Mouse (Mus musculus) cerebellum, adult 2 months (tissue): ENCODE results near the gene Rabif. TPM values are rescaled to one million over a fixed set of nuclear protein-coding genes. Genes with fewer than 3 reads are reported as not detected.
A peak's percentile ranks its signal among the peaks of the same experiment; 100 is the strongest.
"Not testable (repeated sequence)": the region's sequence is repeated elsewhere in the genome, so short reads cannot be mapped to it uniquely, and the experiment has no call there.

ENCODE experiments used
- DNase-seq, 2 experiments: peaks; one replicate each; pipeline ENCODE4 v3.0.0; 2021
- H3K27ac ChIP-seq: fragments of 200-500 bp; 2 replicates; pipeline ENCODE4 v1.5.1; 2012; ENCODE audit warnings: low read length, control low read depth, inconsistent platforms; ENCODE audit not compliant: insufficient read depth
- H3K27me3 ChIP-seq: fragments of 200-500 bp; 2 replicates; pipeline ENCODE4 v1.6.1; 2012; ENCODE audit warnings: inconsistent platforms, mild to moderate bottlenecking, low read length, moderate library complexity; ENCODE audit not compliant: control insufficient read depth, insufficient read depth
- H3K4me1 ChIP-seq: fragments of 200-500 bp; 2 replicates; pipeline ENCODE4 v1.6.1; 2011; ENCODE audit warnings: low read length; ENCODE audit not compliant: control insufficient read depth, insufficient read depth
- H3K4me3 ChIP-seq: fragments of 200-500 bp; replicated peaks from 2 replicates; pipeline ENCODE3; 2011; ENCODE audit warnings: mild to moderate bottlenecking, low read depth, low read length, control low read depth; ENCODE audit not compliant: insufficient read depth
- CTCF ChIP-seq: fragments of 200-500 bp; IDR thresholded peaks from 2 replicates; pipeline ENCODE4 v1.5.1; 2011; ENCODE audit warnings: low read depth, mild to moderate bottlenecking, control low read depth, low read length, moderate library complexity, borderline replicate concordance; ENCODE audit not compliant: insufficient read depth
- POLR2A ChIP-seq: fragments of 200-500 bp; IDR thresholded peaks from 2 replicates; pipeline ENCODE4 v1.6.1; 2011; ENCODE audit warnings: low read length, control low read depth, borderline replicate concordance; ENCODE audit not compliant: insufficient read depth
- WGBS: fragments of 180-500 bp; shearing (Covaris S2); methylation state at CpG from one replicate; pipeline ENCODE4 v1.1.7; 2018; 5-methylcytosine and 5-hydroxymethylcytosine counted together
- polyA plus RNA-seq: library from polyadenylated mRNA; depleted of rRNA; stranded (reverse); fragments of >200 nt; gene quantifications from 2 replicates; pipeline ENCODE4 v1.2.3, GENCODE M21; 2012; rRNA removed

Gene Rabif
- polyA plus RNA-seq: 33.5 and 33.9 TPM in 2 replicates

GRCm38 (mm10) chr1:134494428-134495215 is at the start of gene Rabif:
Gene Rabif (plus strand): TSS chr1:134494648.
- TF ChIP-seq CTCF (peak; percentile 50; the same call in 1 of the 2 replicates), POLR2A (peak; percentile 98)
- WGBS: under 1% methylated on average over 58 of the region's 58 CpGs
- DNase-seq: peak; percentile 99
- H3K4me1 ChIP-seq: 0 out of 2 replicates have a peak, but pooled peaks cover 3% of the 10 kb centered on the region
- H3K27ac ChIP-seq: peak within 1 kb of the TSS; percentile 38
- peak within 1 kb of the TSS; percentile 64 for H3K4me3 ChIP-seq
- no peaks in the 10 kb centered on the region for H3K27me3 ChIP-seq

GRCm38 (mm10) chr1:134445418-134445817 is 49.0 kb upstream of the Rabif start:
- no peaks in the 10 kb centered on the region for H3K4me1 ChIP-seq
- DNase-seq: no peak
- H3K4me3 ChIP-seq: no peak overlapping the region
- no peak for TF ChIP-seq POLR2A
- no peak for TF ChIP-seq CTCF
- WGBS: 74% methylated on average over 2 of the region's 2 CpGs
- no peak overlapping the region for H3K27ac ChIP-seq
- no peaks in the 10 kb centered on the region for H3K27me3 ChIP-seq

- not testable (repeated sequence) for H3K27me3 ChIP-seq, H3K4me1 ChIP-seq, DNase-seq, H3K27ac ChIP-seq, H3K4me3 ChIP-seq
- 69% methylated on average over 3 of the region's 3 CpGs for WGBS
These were observed 45.9 kb upstream of the Rabif start for GRCm38 (mm10) chr1:134448537-134448936.

- no peak overlapping the region for H3K27ac ChIP-seq
- WGBS: 88% methylated on average over 4 of the region's 4 CpGs
- no peaks in the 10 kb centered on the region; the same call in 1 of the 2 replicates for H3K4me1 ChIP-seq
- no peak for DNase-seq
- H3K4me3 ChIP-seq: no peak overlapping the region
- no peak for TF ChIP-seq CTCF
- no peak for TF ChIP-seq POLR2A
- no peaks in the 10 kb centered on the region for H3K27me3 ChIP-seq
These were observed 44.2 kb upstream of the Rabif start for GRCm38 (mm10) chr1:134450201-134450600.

GRCm38 (mm10) chr1:134450986-134451385 is 43.5 kb upstream of the Rabif start:
- Histone ChIP-seq H3K4me3 (no peak overlapping the region), H3K4me1 (no peaks in the 10 kb centered on the region; the same call in 1 of the 2 replicates), H3K27me3 (no peaks in the 10 kb centered on the region), H3K27ac (no peak overlapping the region)
- DNase-seq: peak; percentile 27 to 47
- WGBS: 32% methylated on average over 3 of the region's 3 CpGs
- no peak for TF ChIP-seq POLR2A
- TF ChIP-seq CTCF: peak; percentile 42; the same call in 1 of the 2 replicates

GRCm38 (mm10) chr1:134454904-134455824 is 39.3 kb upstream of the Rabif start, which contains the start of gene Klhl12:
Gene Klhl12 (plus strand): TSS chr1:134455531.
- peak; percentile 97 to 99 for DNase-seq
- Histone ChIP-seq H3K27me3 (no peaks in the 10 kb centered on the region), H3K4me3 (peak within 1 kb of the TSS; percentile 78), H3K4me1 (no peaks in the 10 kb centered on the region; the same call in 1 of the 2 replicates), H3K27ac (peak within 1 kb of the TSS; percentile 18)
- under 1% methylated on average over 60 of the region's 61 CpGs for WGBS
- peak; percentile 86 for TF ChIP-seq POLR2A
- no peak for TF ChIP-seq CTCF

- WGBS: 16% methylated on average over 5 of the region's 5 CpGs
- H3K27ac ChIP-seq: no peak overlapping the region
- peak overlapping the region; percentile 78 for H3K4me3 ChIP-seq
- H3K4me1 ChIP-seq: no peaks in the 10 kb centered on the region; the same call in 1 of the 2 replicates
- no peaks in the 10 kb centered on the region for H3K27me3 ChIP-seq
- DNase-seq: peak in 1 of 2 experiments; percentile 7
- no peak for TF ChIP-seq CTCF
- no peak for TF ChIP-seq POLR2A
These were observed 38.4 kb upstream of the Rabif start for GRCm38 (mm10) chr1:134456060-134456459.
